Mouse (Mus musculus): ENCODE measurements around the gene Galp. TPM values are rescaled to one million over a fixed set of nuclear protein-coding genes. Genes with fewer than 3 reads are reported as not detected.
"Not testable (repeated sequence)": the region's sequence is repeated elsewhere in the genome, so short reads cannot be mapped to it uniquely, and the experiment has no call there.

The Galp gene
- polyA plus RNA-seq, 1 experiment from 2014 or later, result not detected

DNA sequence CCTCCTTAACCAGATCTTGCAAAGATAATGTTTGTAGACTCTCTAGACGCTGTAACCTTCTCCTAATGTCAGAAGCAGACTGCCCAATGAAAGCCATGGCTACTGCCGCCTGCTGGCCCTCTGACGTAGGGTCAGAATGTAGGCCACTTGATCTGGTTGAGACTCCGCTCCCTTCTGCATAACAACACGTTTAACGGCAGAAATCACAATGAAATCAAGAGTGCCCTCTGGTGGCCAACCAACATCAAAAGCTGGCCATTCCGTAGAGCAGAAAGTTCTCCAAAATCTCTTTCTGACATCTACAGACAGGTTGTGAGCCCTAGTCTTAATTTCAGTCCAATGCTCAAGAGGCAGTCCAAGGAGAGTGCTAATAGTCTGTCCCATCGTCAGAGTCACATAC, 31.6 kb downstream of the Galp start:
- not testable (repeated sequence) for ATAC-seq; H3K27me3 ChIP-seq (replicated peaks; ENCODE audit: control insufficient read depth, insufficient read depth, low read length); H3K4me3 ChIP-seq (ENCODE audit: low read depth, low read length); H3K27ac ChIP-seq (ENCODE audit: low read depth, low read length); H3K4me2 ChIP-seq (replicated peaks; ENCODE audit: low read depth); H3K9me3 ChIP-seq (ENCODE audit: control insufficient read depth); H3K9ac ChIP-seq (ENCODE audit: low read depth, low read length); H3K36me3 ChIP-seq (ENCODE audit: control insufficient read depth, insufficient read depth); H3K4me1 ChIP-seq (replicated peaks; ENCODE audit: control insufficient read depth, insufficient read depth, low read length)
- TF ChIP-seq CTCF (IDR thresholded peaks at IDR 0.05; ENCODE audit: low read depth), result peak; percentile 17
- WGBS, result 54% methylated on average over 8 of the region's 8 CpGs

DNA sequence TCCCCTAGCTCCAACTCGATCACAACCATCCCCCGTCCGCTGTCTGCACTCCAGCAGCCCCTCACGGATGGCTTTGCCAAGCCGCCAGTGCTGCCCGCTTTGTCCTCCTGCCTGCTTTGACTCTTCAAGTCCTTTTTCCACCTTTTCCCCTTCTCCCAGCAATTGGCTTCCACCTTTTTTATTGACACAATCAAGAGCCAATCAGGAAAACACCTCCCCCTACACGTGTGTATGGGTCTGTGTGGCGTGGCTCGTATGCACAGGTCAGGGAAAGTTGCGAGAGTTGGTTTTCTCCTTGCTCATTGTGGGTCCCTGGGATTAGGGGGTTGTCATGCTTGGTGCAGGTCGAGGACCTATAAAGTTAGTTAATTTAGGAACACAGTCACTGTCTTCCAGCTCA, 42.9 kb downstream of the Galp start:
- Histone ChIP-seq H3K4me3 (ENCODE audit: low read depth, low read length) (no peak overlapping the region), H3K27me3 (replicated peaks; ENCODE audit: control insufficient read depth, insufficient read depth, low read length) (no peaks in the 10 kb centered on the region), H3K9me3 (ENCODE audit: control insufficient read depth) (no peaks in the 10 kb centered on the region), H3K36me3 (ENCODE audit: control insufficient read depth, insufficient read depth) (no peaks in the 10 kb centered on the region), H3K9ac (ENCODE audit: low read depth, low read length) (no peak overlapping the region), H3K4me2 (replicated peaks; ENCODE audit: low read depth) (no peak overlapping the region), H3K27ac (ENCODE audit: low read depth, low read length) (no peak overlapping the region), H3K4me1 (replicated peaks; ENCODE audit: control insufficient read depth, insufficient read depth, low read length) (no peaks in the 10 kb centered on the region)
- 55% methylated on average over 11 of the region's 11 CpGs for WGBS
- ATAC-seq, result no peak
- no peak for TF ChIP-seq CTCF (IDR thresholded peaks at IDR 0.05; ENCODE audit: low read depth)

DNA sequence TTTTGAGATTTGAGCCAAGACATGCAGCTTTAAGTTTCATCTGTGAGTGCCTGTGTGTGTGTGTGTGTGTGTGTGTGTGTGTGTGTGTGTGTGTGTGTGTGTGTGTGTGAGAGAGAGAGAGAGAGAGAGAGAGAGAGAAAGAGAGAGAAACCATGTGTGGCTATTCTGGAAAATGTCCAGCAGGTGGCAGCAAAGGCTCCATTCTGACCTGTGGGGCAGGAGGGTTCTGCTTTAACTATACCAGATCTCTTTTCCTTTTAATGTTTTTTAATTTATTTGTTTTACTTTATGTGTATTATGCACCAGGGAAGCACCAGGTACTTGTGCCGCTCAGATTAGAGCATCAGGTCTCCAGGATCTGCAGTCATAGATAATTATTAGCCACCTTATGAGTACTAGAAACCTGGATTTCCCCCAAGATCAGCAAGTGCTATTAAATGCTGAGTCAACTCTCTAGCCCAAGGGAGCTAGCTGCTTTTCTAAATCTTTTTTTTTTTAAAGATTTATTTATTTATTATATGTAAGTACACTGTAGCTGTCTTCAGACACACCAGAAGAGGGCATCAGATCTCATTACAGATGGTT, 44.0 kb downstream of the Galp start:
- WGBS, result 5% methylated on average over 1 of the region's 1 CpGs
- not testable (repeated sequence) for H3K27me3 ChIP-seq (replicated peaks; ENCODE audit: control insufficient read depth, insufficient read depth, low read length); ATAC-seq; H3K4me3 ChIP-seq (ENCODE audit: low read depth, low read length); H3K9me3 ChIP-seq (ENCODE audit: control insufficient read depth); H3K4me2 ChIP-seq (replicated peaks; ENCODE audit: low read depth); H3K27ac ChIP-seq (ENCODE audit: low read depth, low read length); H3K4me1 ChIP-seq (replicated peaks; ENCODE audit: control insufficient read depth, insufficient read depth, low read length); H3K36me3 ChIP-seq (ENCODE audit: control insufficient read depth, insufficient read depth); H3K9ac ChIP-seq (ENCODE audit: low read depth, low read length)
- TF ChIP-seq CTCF (IDR thresholded peaks at IDR 0.05; ENCODE audit: low read depth), result peak; percentile 74

DNA sequence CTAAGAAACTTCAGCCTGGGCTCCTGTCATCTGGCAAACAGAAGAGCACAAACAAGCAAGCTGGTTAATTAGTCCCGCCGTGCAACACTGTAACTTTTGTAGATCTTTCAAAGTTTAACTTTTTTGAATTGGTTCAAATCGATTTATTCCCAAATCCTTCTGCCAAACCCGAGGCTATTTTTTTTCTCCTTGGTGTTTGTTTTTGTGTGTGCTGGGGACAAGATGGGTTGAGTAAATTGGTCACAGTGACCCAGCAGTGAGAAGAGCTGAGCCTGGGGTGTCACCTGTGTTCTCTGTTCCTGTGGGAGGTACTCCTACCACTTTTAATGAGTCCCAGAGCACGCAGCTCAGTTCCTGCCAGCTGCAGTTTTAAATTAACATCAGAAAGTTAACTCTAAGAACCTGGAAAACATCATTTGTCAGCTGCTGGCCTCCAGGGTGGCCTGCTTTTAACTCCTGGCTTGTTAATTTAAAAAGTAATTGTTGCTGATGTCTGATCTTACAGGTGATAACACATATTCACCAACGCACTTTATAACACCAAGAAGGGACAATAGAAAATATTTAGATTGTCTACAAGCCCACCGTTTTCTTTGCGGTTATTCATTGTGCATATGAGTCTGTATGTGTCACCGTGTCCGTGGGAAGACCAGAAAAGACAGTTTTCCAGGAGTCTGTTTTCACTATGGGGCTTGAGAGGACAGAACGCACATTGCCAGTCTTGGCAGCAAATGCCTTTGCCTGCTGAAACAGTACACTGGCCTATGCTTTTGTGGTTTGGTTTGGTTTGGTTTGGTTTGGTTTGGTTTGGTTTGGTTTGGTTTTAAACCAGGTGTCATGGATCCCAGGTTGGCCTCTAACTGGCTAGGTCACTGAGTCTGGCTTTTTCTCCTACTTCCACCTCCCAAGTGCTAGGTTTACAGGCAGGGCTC, 47.7 kb downstream of the Galp start:
- no peak overlapping the region for H3K9ac ChIP-seq (ENCODE audit: low read depth, low read length)
- no peak overlapping the region for H3K4me3 ChIP-seq (ENCODE audit: low read depth, low read length)
- no peaks in the 10 kb centered on the region for H3K4me1 ChIP-seq (replicated peaks; ENCODE audit: control insufficient read depth, insufficient read depth, low read length)
- TF ChIP-seq CTCF (IDR thresholded peaks at IDR 0.05; ENCODE audit: low read depth), result no peak
- ATAC-seq, result no peak
- no peaks in the 10 kb centered on the region for H3K27me3 ChIP-seq (replicated peaks; ENCODE audit: control insufficient read depth, insufficient read depth, low read length)
- H3K4me2 ChIP-seq (replicated peaks; ENCODE audit: low read depth), result no peak overlapping the region
- H3K9me3 ChIP-seq (ENCODE audit: control insufficient read depth), result no peaks in the 10 kb centered on the region
- WGBS, result 43% methylated on average over 11 of the region's 11 CpGs
- H3K27ac ChIP-seq (ENCODE audit: low read depth, low read length), result no peak overlapping the region
- H3K36me3 ChIP-seq (ENCODE audit: control insufficient read depth, insufficient read depth), result no peaks in the 10 kb centered on the region

DNA sequence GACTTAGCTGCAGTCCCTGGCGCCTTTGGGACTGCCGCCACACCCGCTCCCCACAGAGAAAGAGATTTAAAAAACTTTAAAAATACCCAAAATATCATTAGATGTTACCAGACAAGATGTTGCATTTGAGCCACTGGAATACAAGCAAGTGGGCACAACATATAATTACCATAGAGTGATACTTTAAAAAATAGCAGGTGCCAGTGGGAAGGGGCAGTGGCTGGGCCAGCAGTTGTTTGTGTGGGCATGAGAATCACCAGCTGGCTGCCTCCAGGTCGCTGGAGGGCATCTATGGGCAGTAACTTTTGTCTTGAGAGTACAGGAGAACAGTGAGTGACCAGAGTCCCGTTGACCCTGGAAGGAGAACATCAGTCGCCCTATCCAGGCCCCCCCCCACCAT, 55.5 kb downstream of the Galp start, which contains the start of gene Epp13:
Epp13 (plus strand) TSS at position 301 of the 400 bp plus-strand sequence.
- Histone ChIP-seq H3K4me3 (ENCODE audit: low read depth, low read length) (no peak within 1 kb of the TSS), H3K9me3 (ENCODE audit: control insufficient read depth) (no peaks in the 10 kb centered on the region), H3K27me3 (replicated peaks; ENCODE audit: control insufficient read depth, insufficient read depth, low read length) (no peaks in the 10 kb centered on the region), H3K27ac (ENCODE audit: low read depth, low read length) (no peak within 1 kb of the TSS), H3K4me1 (replicated peaks; ENCODE audit: control insufficient read depth, insufficient read depth, low read length) (no peaks in the 10 kb centered on the region), H3K9ac (ENCODE audit: low read depth, low read length) (no peak within 1 kb of the TSS), H3K36me3 (ENCODE audit: control insufficient read depth, insufficient read depth) (no peaks in the 10 kb centered on the region), H3K4me2 (replicated peaks; ENCODE audit: low read depth) (no peak within 1 kb of the TSS)
- WGBS, result 75% methylated on average over 6 of the region's 6 CpGs
- no peak for ATAC-seq
- no peak for TF ChIP-seq CTCF (IDR thresholded peaks at IDR 0.05; ENCODE audit: low read depth)

DNA sequence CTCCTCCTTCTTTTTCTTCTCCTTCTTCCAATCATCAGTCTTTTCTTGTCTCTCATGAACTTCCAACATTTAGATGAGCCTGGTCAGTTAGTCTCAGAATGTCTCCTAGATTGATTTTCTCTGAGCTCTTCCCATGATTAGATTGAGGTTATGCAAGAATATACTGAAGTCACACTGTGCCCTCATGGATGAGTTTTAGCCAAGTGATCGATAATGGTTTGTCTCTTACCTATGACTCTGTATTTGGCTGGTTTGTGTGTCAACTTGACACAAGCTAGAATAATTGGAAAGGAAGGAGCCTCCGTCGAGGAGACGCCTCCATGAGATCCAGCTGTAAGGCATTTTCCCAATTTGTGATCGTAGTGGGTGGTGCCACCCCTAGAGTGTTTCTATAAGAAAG, 57.6 kb downstream of the Galp start:
- no peaks in the 10 kb centered on the region for H3K4me1 ChIP-seq (replicated peaks; ENCODE audit: control insufficient read depth, insufficient read depth, low read length)
- no peaks in the 10 kb centered on the region for H3K27me3 ChIP-seq (replicated peaks; ENCODE audit: control insufficient read depth, insufficient read depth, low read length)
- H3K36me3 ChIP-seq (ENCODE audit: control insufficient read depth, insufficient read depth), result no peaks in the 10 kb centered on the region
- H3K9ac ChIP-seq (ENCODE audit: low read depth, low read length), result no peak overlapping the region
- no peak overlapping the region for H3K4me2 ChIP-seq (replicated peaks; ENCODE audit: low read depth)
- 93% methylated on average over 5 of the region's 5 CpGs for WGBS
- no peak for ATAC-seq
- H3K4me3 ChIP-seq (ENCODE audit: low read depth, low read length), result no peak overlapping the region
- no peak for TF ChIP-seq CTCF (IDR thresholded peaks at IDR 0.05; ENCODE audit: low read depth)
- no peak overlapping the region for H3K27ac ChIP-seq (ENCODE audit: low read depth, low read length)
- no peaks in the 10 kb centered on the region for H3K9me3 ChIP-seq (ENCODE audit: control insufficient read depth)

Measured in intestine, postnatal 0 days (tissue).